Mouse (Mus musculus): Measurements from ENCODE around the gene Nipsnap2. TPM values are rescaled to one million over a fixed set of nuclear protein-coding genes. Genes with fewer than 3 reads are reported as not detected.
"Not testable (repeated sequence)": the region's sequence is repeated elsewhere in the genome, so short reads cannot be mapped to it uniquely, and the experiment has no call there.

Gene Nipsnap2
- polyA plus RNA-seq, 1 experiment from 2014 or later = 94.2 TPM

GRCm38 (mm10) chr5:129787818-129788593 is 63.1 kb downstream of the Nipsnap2 start:
- H3K4me1 ChIP-seq (replicated peaks) = peaks cover 9% of the 10 kb centered on the region
- H3K4me2 ChIP-seq (replicated peaks) = peak overlapping the region; percentile 67
- H3K9ac ChIP-seq = peak overlapping the region; percentile 96
- H3K4me3 ChIP-seq (replicated peaks) = peak overlapping the region; percentile 95
- 0 out of 2 replicates have a peak overlapping the region, but pooled peaks have one; percentile 89 for H3K27ac ChIP-seq
- ATAC-seq = no peak
- WGBS = 10% methylated on average over 11 of the region's 11 CpGs
- no peaks in the 10 kb centered on the region for H3K9me3 ChIP-seq
- H3K27me3 ChIP-seq (replicated peaks) = no peaks in the 10 kb centered on the region
- peaks cover 34% of the 10 kb centered on the region for H3K36me3 ChIP-seq

DNA sequence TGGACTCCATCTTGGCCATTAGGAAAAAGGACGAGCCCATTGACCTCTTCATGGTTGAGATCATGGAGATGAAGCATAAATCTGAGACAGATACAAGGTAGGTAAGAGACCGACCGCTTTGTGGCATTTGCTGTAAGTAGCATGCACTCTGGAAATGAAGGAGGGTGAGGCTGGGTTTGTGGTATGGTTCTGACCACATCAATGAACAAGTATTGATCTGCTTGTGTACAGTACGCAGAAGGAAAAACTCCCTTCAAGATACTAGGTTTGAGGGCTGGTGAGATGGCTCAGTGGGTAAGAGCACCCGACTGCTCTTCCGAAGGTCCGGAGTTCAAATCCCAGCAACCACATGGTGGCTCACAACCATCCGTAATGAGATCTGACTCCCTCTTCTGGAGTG is 65.7 kb downstream of the Nipsnap2 start:
- not testable (repeated sequence) for H3K27me3 ChIP-seq (replicated peaks); H3K4me1 ChIP-seq (replicated peaks); H3K4me2 ChIP-seq (replicated peaks); H3K4me3 ChIP-seq (replicated peaks); H3K9me3 ChIP-seq; H3K9ac ChIP-seq; ATAC-seq; H3K27ac ChIP-seq
- WGBS = 91% methylated on average over 7 of the region's 8 CpGs
- peaks cover 47% of the 10 kb centered on the region for H3K36me3 ChIP-seq

Other genes with a start within 250 kb of the Nipsnap2 start
- gene Sfswap, start 223.8 kb upstream of the Nipsnap2 start, polyA plus RNA-seq (2015; fragmentation: Nextera tagmentation; extraction: Ambion mirVana) = 29.2 and 32.5 TPM in 2 replicates
- gene Mmp17, start 140.9 kb upstream of the Nipsnap2 start, polyA plus RNA-seq (2015; fragmentation: Nextera tagmentation; extraction: Ambion mirVana) = 4.0 and 4.6 TPM in 2 replicates
- 2.9 and 3.5 TPM in 2 replicates for gene Zfp11, start 55.0 kb upstream of the Nipsnap2 start, polyA plus RNA-seq (2015; fragmentation: Nextera tagmentation; extraction: Ambion mirVana)
- gene Sept14, start 16.6 kb upstream of the Nipsnap2 start, polyA plus RNA-seq (2015; fragmentation: Nextera tagmentation; extraction: Ambion mirVana) = not detected in 2 replicates
- 189 and 197 TPM in 2 replicates for gene Mrps17, start 9.6 kb upstream of the Nipsnap2 start, polyA plus RNA-seq (2015; fragmentation: Nextera tagmentation; extraction: Ambion mirVana)
- 50.4 and 56.5 TPM in 2 replicates for gene Psph, start 62.4 kb downstream of the Nipsnap2 start, polyA plus RNA-seq (2015; fragmentation: Nextera tagmentation; extraction: Ambion mirVana)
- 36.0 and 48.1 TPM in 2 replicates for gene Sumf2, start 121.9 kb downstream of the Nipsnap2 start, polyA plus RNA-seq (2015; fragmentation: Nextera tagmentation; extraction: Ambion mirVana)
- gene Chchd2, start 162.4 kb downstream of the Nipsnap2 start, polyA plus RNA-seq (2015; fragmentation: Nextera tagmentation; extraction: Ambion mirVana) = 990 and 1,082 TPM in 2 replicates
- 2.4 and 3.2 TPM in 2 replicates for gene Zbed5, start 170.7 kb downstream of the Nipsnap2 start, polyA plus RNA-seq (2015; fragmentation: Nextera tagmentation; extraction: Ambion mirVana)
- 0.08 and 0.16 TPM in 2 replicates for gene Phkg1, start 173.5 kb downstream of the Nipsnap2 start, polyA plus RNA-seq (2015; fragmentation: Nextera tagmentation; extraction: Ambion mirVana)
- gene Nupr1l, start 183.5 kb downstream of the Nipsnap2 start, polyA plus RNA-seq (2015; fragmentation: Nextera tagmentation; extraction: Ambion mirVana) = 1.8 and 1.9 TPM in 2 replicates
- gene Vkorc1l1, start 216.9 kb downstream of the Nipsnap2 start, polyA plus RNA-seq (2015; fragmentation: Nextera tagmentation; extraction: Ambion mirVana) = 26.5 and 30.9 TPM in 2 replicates

Measured in intestine, embryonic 15.5 days (tissue).